ENCODE assay signal across 19 mouse cellular contexts in the genomic region with DNA sequence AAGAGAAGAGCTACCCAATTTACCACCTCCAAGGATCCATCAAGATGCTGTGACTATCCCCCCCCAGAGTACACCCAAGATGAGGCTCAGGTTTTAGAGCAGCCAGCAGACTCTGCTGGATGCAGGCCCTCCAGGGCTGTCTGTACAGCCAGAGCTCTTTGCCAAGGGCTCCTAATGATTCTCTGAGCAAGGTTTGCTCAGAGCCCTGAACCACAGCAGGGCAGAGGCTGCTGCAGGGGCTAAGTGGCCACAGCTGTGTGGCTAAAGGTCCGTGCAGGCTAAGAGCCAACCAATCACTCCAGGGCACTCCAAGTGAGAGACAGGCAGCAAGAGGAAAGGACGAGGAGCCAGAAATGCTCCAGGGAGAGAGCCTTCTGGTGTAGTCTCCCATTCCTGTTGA.
DNase-seq lines count a peak whose midpoint lies in the region; ATAC-seq lines count a peak whose summit lies in the region.
"Had no signal": no experiment of that assay in that cellular context is flagged by ENCODE, and none has a peak within 500 bp of the region (broad histone marks: within the 10 kb centered on the region; RNA-seq: fewer than 3 reads in every experiment).

No protein-coding gene starts in this region.

- no peaks in the 10 kb centered on the region for H3K9me3 ChIP-seq in hindbrain, embryonic 12.5 days (replicated peaks)
- no peaks in the 10 kb centered on the region for H3K9me3 ChIP-seq in hindbrain, embryonic 13.5 days
- H3K9me3 ChIP-seq in embryonic facial prominence, embryonic 10.5 days: no peaks in the 10 kb centered on the region
- no peaks in the 10 kb centered on the region for H3K9me3 ChIP-seq in limb, embryonic 10.5 days (replicated peaks)
- H3K9me3 ChIP-seq: forebrain, embryonic 12.5 days; liver, embryonic 12.5 days; neural tube, embryonic 15.5 days had no signal

- H3K4me3 ChIP-seq in hindbrain, embryonic 12.5 days: no peak overlapping the region
- H3K4me3 ChIP-seq in hindbrain, embryonic 13.5 days: no peak overlapping the region
- no peak overlapping the region for H3K4me3 ChIP-seq in embryonic facial prominence, embryonic 10.5 days
- H3K4me3 ChIP-seq in limb, embryonic 10.5 days: no peak overlapping the region
- H3K4me3 ChIP-seq: forebrain, embryonic 12.5 days; liver, embryonic 12.5 days; neural tube, embryonic 15.5 days had no signal

- H3K4me1 ChIP-seq in hindbrain, embryonic 12.5 days: peaks cover 5% of the 10 kb centered on the region
- 0 out of 2 replicates have a peak, but pooled peaks cover 3% of the 10 kb centered on the region for H3K4me1 ChIP-seq in hindbrain, embryonic 13.5 days (replicated peaks)
- peaks cover 11% of the 10 kb centered on the region for H3K4me1 ChIP-seq in embryonic facial prominence, embryonic 10.5 days
- H3K4me1 ChIP-seq in limb, embryonic 10.5 days: peaks cover 10% of the 10 kb centered on the region
- H3K4me1 ChIP-seq: forebrain, embryonic 12.5 days; liver, embryonic 12.5 days had no signal

- H3K27ac ChIP-seq in hindbrain, embryonic 12.5 days: 0 out of 2 replicates have a peak overlapping the region, but pooled peaks have one; percentile 35
- H3K27ac ChIP-seq in hindbrain, embryonic 13.5 days: no peak overlapping the region
- H3K27ac ChIP-seq in embryonic facial prominence, embryonic 10.5 days (replicated peaks): peak overlapping the region; percentile 4; the same call in 1 of the 2 replicates
- 0 out of 2 replicates have a peak overlapping the region, but pooled peaks have one; percentile 48 for H3K27ac ChIP-seq in limb, embryonic 10.5 days
- H3K27ac ChIP-seq: forebrain, embryonic 12.5 days; liver, embryonic 12.5 days; neural tube, embryonic 15.5 days had no signal

- no peaks in the 10 kb centered on the region for H3K27me3 ChIP-seq in hindbrain, embryonic 12.5 days
- no peaks in the 10 kb centered on the region for H3K27me3 ChIP-seq in hindbrain, embryonic 13.5 days
- H3K27me3 ChIP-seq in embryonic facial prominence, embryonic 10.5 days (replicated peaks; ENCODE audit: low read depth, poor library complexity, severe bottlenecking): no peaks in the 10 kb centered on the region
- no peaks in the 10 kb centered on the region for H3K27me3 ChIP-seq in limb, embryonic 10.5 days (ENCODE audit: low read depth, poor library complexity, severe bottlenecking)
- H3K27me3 ChIP-seq: forebrain, embryonic 12.5 days; liver, embryonic 12.5 days; neural tube, embryonic 15.5 days had no signal

- H3K4me2 ChIP-seq in hindbrain, embryonic 12.5 days (replicated peaks): no peak overlapping the region
- no peak overlapping the region for H3K4me2 ChIP-seq in hindbrain, embryonic 13.5 days
- H3K4me2 ChIP-seq: forebrain, embryonic 12.5 days; liver, embryonic 12.5 days; neural tube, embryonic 15.5 days had no signal

- intact Hi-C loops in gastrocnemius, postnatal 14 days (cut with DNase I; ENCODE audit: low total_unique reads): no loop called here

- 26% methylated on average over 2 of the region's 2 CpGs for WGBS in hindbrain, embryonic 12.5 days
- 24% methylated on average over 2 of the region's 2 CpGs for WGBS in hindbrain, embryonic 13.5 days
- WGBS in embryonic facial prominence, embryonic 10.5 days: 20% methylated on average over 2 of the region's 2 CpGs
- WGBS in limb, embryonic 10.5 days: 31% methylated on average over 2 of the region's 2 CpGs

- no peak for ATAC-seq in hindbrain, embryonic 12.5 days (ENCODE audit: low FRiP score)
- no peak for ATAC-seq in hindbrain, embryonic 13.5 days (ENCODE audit: low FRiP score)
- ATAC-seq: liver, embryonic 12.5 days had no signal

- DNase-seq in cerebellum, postnatal 10 days: peak; percentile 21 to 34
- DNase-seq in cerebellum, adult 8-10 months: no peak
- peak; percentile 48 for DNase-seq in embryonic facial prominence, embryonic 10.5 days (ENCODE audit: low spot score)
- DNase-seq in limb, embryonic 10.5 days (ENCODE audit: low spot score): no peak
- DNase-seq in gastrocnemius, postnatal 14 days: no peak
- no peak for DNase-seq in MN1 (ENCODE audit: low spot score)
- DNase-seq: adrenal gland, postnatal 14 days; cerebellum, adult 11 months; cerebellum, postnatal 36 days; gastrocnemius, postnatal 25 days; kidney, adult 11 months; lung, adult 2 months; lung, postnatal 36 days; thymus, adult 2 months had no signal

- no peaks in the 10 kb centered on the region for H3K36me3 ChIP-seq in hindbrain, embryonic 12.5 days
- H3K36me3 ChIP-seq in hindbrain, embryonic 13.5 days: no peaks in the 10 kb centered on the region
- no peaks in the 10 kb centered on the region for H3K36me3 ChIP-seq in embryonic facial prominence, embryonic 10.5 days (replicated peaks)
- H3K36me3 ChIP-seq in limb, embryonic 10.5 days: no peaks in the 10 kb centered on the region
- H3K36me3 ChIP-seq: forebrain, embryonic 12.5 days; liver, embryonic 12.5 days; neural tube, embryonic 15.5 days had no signal

- H3K9ac ChIP-seq in hindbrain, embryonic 12.5 days: no peak overlapping the region
- no peak overlapping the region for H3K9ac ChIP-seq in hindbrain, embryonic 13.5 days
- H3K9ac ChIP-seq: forebrain, embryonic 12.5 days; liver, embryonic 12.5 days; neural tube, embryonic 15.5 days had no signal

Comparison
In these comparisons a context has a peak if more than half of its experiments do, and no peak if none do; other contexts are left out.
1. DNase-seq: peak in cerebellum, postnatal 10 days (2 of 2) and embryonic facial prominence, embryonic 10.5 days (single experiment); none in cerebellum, adult 8-10 months (single experiment), limb, embryonic 10.5 days (single experiment), gastrocnemius, postnatal 14 days (single experiment) and MN1 (single experiment).